Mouse (Mus musculus) adrenal gland, postnatal 10 days (tissue): ENCODE measurements at regions not wholly inside any gene's neighbourhood (a gene's known extent, or its start where the extent isn't known, plus 50 kb on each side); places are given as distances from the start of the nearest gene placed in this dataset.

Experiments used
- DNase-seq: peaks from one replicate; pipeline ENCODE4 v3.0.0; 2021; ENCODE audit warnings: mixed read lengths

- DNase-seq: no peak
Observed at GRCm38 (mm10) chr3:149357903-149358569, 367.7 kb upstream of the Adgrl2 start.

- no peak for DNase-seq
Observed at GRCm38 (mm10) chr3:149357121-149357520, 366.8 kb upstream of the Adgrl2 start.

- DNase-seq: no peak
Observed at GRCm38 (mm10) chr3:149355362-149355761, 365.0 kb upstream of the Adgrl2 start.

- DNase-seq: peak; percentile 28
Observed at GRCm38 (mm10) chr3:149353958-149354357, 363.6 kb upstream of the Adgrl2 start.

- DNase-seq: no peak
Observed at GRCm38 (mm10) chr3:149352546-149352945, 362.2 kb upstream of the Adgrl2 start.

DNA sequence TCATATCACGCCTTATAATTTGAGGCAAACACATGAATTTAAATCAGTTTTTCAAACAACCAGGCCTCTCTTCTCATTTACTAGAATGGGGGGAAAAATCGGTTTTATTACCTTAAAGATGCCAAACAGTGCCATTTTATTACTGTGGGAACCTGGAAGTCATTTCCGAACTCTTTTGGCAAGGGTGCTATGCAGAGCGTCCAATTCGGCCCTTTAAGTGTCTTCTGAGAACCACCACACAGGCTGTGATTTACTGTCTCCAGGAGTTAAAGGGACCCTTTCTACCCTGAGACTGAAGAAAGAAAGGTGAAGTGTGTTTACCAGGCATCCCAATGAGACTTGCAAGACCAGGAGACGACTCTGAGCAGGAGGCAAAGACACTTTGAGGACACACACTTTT lies 359.4 kb upstream of the Adgrl2 start:
- no peak for DNase-seq

DNA sequence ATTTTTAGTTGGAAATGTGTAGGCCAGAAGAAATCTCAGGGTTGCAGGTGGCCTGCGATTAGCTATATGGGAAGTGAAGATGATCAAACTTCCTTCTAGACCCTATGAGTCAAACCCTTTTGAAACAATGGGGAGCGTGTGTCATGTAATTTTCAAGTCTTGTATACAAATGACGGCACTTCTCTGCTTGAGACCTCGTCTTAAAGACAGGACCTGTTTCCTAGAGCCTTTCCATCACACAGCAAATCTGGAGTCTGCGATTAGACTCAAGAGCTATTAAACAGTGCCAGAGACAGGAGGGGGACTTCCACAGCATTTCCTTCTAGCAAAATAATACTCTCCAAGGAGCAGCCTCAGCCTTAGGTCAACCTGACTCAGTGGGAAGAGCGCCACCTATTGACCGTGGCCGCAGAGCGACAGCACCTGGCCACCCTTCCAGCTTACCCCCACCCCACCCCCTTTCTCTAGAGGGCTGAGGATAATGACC lies 358.9 kb upstream of the Adgrl2 start:
- peak; percentile 76 for DNase-seq

GRCm38 (mm10) chr3:149348459-149348971 lies 358.2 kb upstream of the Adgrl2 start:
- DNase-seq: no peak

DNA sequence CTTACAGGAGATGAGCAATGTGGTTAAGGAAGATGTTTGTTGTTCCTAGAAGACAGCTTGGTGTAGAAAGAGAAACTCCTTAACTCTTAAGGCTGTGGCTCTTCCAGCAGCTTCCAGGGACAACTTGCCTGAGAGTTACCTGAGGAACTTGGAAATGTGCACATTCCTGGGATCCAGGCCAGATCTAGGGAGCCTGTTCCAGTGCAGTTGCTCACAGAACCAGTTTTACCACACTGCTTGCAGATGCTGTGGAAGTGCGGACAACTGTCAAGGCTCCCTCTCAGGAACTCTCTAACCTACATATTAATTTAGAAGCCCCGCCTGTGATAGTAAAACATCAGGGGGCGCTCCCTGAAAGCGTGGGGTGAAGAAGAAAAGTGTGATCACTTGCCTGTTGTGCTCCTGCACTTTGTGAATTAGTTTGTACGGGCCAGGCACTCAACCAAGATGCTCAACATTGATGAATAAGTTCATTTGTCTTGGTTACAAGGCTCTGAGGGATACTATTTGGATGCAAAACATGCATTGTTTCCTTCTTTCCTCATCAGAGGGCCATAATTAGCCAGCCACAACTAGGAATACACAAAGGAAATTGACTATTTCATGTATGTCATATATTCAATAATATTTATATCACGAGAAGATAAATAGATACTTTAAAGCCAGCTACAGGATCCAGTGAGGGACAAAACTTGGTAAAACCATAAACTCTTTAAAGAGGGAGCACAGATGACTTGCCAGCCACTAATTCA lies 357.1 kb upstream of the Adgrl2 start:
- no peak for DNase-seq

DNA sequence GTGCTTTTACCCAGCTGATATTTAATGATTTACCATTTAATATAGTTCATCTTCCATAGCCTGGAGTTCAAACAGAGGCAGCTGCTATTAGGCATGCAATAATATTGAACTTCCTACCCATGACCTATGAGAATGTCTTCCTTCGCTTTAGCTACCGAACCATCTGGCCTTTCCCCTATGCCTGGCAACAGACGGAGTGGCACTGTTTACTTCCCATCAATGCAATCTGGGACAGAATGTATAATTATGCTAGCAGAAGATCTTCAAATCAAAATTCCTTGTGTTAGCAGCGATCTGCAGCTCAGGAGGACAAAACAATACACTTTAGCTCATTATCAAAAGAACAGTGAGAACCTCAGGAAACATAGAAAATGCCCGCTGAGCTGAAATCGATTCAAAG lies 352.2 kb upstream of the Adgrl2 start:
- DNase-seq: no peak

- DNase-seq: no peak
Observed at GRCm38 (mm10) chr3:149339374-149339753, 349.0 kb upstream of the Adgrl2 start.

- no peak for DNase-seq
Observed at GRCm38 (mm10) chr3:149338684-149339373, 348.5 kb upstream of the Adgrl2 start.

GRCm38 (mm10) chr3:149335259-149335658 lies 344.9 kb upstream of the Adgrl2 start:
- no peak for DNase-seq

DNA sequence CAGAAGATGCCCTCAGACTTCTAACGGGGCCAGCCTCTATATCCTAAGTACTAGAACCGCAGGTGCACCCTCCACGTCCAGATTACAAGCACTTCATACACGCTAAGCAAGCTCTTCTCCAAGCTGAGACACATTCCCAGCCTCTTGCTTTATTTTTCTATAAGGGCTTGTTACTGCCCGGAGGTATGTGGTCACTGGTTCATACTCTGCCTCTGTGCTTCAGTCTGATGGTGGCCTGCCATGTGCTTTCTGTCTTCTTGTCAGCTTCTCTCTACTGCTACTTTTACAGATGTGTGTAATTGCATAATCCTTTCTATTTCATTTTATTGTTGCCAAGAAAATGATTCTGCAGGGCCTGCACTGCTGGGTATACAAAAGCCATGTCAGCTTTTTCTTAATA lies 343.3 kb upstream of the Adgrl2 start:
- no peak for DNase-seq

DNA sequence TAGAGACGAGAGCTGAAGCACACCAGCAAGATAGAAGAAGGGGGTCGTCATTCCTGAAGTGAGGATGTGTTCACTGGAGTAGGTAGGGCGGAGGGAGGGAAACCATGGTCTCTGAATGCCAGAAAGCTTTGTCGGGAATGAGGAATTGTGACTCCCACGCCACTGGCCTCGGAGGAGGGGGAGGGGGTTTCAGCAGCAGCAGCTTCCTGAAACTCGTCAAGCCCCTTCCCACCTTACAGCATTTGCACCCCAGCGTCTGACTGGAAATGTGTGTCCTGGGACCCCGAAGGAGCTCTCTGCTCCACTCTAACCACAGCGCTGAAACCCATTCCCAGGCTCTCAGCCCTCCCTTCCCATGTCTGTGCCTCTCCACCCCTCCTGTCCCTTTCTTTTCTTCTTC lies 342.8 kb upstream of the Adgrl2 start:
- no peak for DNase-seq

DNA sequence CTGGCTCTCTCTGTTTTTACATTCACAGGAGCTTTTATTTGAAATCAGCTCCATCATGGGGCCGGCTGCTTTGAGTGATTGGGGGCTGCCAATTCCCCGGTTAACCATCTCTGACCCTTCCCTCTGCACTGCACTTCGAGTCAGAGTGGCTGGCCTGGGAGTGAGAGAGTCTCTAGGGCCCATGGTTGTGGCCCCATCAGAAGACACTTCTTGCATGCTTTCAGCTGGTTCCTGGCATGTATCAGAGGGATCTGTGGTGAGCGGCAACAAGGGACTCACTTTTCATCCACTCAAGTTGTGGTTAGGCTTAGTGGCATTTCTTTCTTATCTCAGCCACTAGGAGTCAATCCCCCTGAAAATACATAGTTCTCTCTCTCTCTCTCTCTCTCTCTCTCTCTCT lies 341.8 kb upstream of the Adgrl2 start:
- no peak for DNase-seq

DNA sequence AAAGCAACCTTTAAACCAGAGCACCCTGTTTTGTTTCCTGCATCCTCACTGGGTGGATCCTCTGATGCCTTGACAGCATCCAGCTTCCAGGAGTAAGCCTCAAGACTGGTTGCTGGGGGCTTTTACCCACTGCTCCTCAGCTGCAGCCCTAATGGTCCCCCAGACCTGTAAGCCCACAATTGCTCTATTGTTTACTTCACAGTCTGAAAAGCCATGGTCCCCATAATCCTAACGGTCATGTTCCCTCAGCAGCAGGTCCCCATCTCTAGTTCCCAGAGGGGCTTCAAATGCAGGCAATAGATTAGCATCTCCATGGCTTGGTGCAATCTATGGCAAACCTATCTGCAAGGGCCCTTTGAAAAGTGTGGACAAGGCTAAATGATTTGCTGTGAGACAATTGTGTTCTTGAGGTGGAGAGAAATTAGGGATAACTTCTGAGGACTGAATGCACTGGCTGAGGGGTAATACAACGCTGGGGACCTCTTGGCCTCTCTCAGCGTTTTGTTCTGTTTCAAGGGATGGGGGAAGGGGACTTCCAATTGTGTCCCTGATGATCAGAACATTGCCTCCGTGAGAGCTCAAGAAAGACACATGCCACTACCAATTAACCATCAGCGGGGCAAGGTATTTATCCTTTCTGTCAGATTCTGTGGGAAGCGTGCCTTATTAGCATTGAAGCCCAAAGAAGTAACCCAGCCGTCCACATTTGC lies 341.1 kb upstream of the Adgrl2 start:
- DNase-seq: no peak

DNA sequence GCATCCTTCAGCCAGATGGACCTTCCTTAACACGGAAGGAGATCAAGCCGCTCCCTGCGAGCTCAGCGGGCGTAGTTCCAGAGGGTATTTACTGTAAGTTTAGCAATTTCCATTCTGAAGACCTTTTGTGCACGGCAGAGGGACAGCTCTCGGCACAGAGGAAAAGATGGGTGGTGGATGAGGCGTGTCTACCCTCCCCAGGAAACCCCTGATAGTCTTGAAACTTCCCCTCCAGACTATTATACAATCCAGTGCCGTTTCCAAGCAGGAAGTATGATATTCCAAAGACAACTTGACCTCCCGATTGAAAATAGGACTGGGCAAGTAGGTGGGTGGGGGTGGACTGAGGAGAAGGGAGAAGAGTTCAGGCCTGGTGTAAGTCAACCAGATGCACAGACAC lies 340.4 kb upstream of the Adgrl2 start:
- peak; percentile 25 for DNase-seq

DNA sequence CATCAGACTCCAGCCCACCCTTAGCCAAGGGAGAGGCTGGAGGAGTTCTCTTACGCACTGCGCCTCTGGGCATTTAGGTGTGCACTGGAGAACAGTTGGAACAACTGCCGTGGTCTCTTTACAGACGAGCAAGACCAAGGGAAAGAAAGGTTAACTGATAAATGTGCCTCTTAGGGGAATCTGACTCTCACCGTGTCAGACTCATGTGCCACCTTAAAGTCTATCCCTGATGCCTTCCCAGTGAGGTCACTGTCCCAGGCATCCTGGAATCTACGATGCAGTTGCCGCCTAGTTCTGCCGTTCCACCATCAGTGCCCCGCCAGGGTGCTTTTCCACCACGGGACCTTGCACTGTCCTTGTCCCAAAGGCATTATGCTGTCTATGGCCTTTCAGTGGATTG lies 339.7 kb upstream of the Adgrl2 start:
- no peak for DNase-seq

GRCm38 (mm10) chr3:149329615-149330014 lies 339.3 kb upstream of the Adgrl2 start:
- DNase-seq: no peak

- DNase-seq: peak; percentile 38
Observed at GRCm38 (mm10) chr3:149326664-149327063, 336.3 kb upstream of the Adgrl2 start.

DNA sequence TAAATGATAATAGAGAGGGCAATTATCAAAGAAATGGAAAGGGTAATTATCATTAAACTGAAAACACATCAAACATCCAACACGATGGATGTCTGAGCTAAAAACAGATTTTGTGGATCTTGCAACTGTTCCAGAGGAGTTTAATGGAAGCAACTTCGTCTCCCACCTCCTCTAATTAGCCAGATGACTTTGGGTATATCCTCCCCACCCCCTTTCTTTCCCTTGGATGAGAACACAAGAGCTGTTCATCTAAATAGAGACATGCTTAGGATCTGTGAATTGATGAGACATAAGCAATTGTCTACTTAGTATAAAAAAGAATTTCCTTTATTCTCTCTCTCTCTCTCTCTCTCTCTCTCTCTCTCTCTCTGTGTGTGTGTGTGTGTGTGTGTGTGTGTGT lies 333.7 kb upstream of the Adgrl2 start:
- DNase-seq: no peak
